Mouse (Mus musculus): ENCODE measurements at regions not wholly inside any gene's neighbourhood (a gene's known extent, or its start where the extent isn't known, plus 50 kb on each side); places are given as distances from the start of the nearest gene placed in this dataset.
"Not testable (repeated sequence)": the region's sequence is repeated elsewhere in the genome, so short reads cannot be mapped to it uniquely, and the experiment has no call there.

GRCm38 (mm10) chr12:64137997-64138396 lies 336.5 kb downstream of the Fscb start:
- no peak overlapping the region for H3K4me2 ChIP-seq (ENCODE audit: low read depth)
- no peaks in the 10 kb centered on the region for H3K9me3 ChIP-seq (ENCODE audit: control insufficient read depth, low read length)
- H3K4me1 ChIP-seq (ENCODE audit: control insufficient read depth, insufficient read depth, low read length): no peaks in the 10 kb centered on the region
- ATAC-seq (ENCODE audit: insufficient read depth, low FRiP score, low TSS enrichment) (no peak), DNase-seq (ENCODE audit: low spot score) (no peak)
- H3K4me3 ChIP-seq (ENCODE audit: low read depth, low read length): no peak overlapping the region
- H3K27ac ChIP-seq (ENCODE audit: low read depth, low read length): no peak overlapping the region
- no peak overlapping the region for H3K9ac ChIP-seq (ENCODE audit: low read length)
- H3K36me3 ChIP-seq (ENCODE audit: control insufficient read depth, insufficient read depth, low read length): no peaks in the 10 kb centered on the region
- no peaks in the 10 kb centered on the region for H3K27me3 ChIP-seq (ENCODE audit: control insufficient read depth, insufficient read depth, low read length)
- WGBS: 82% methylated on average over 1 of the region's 1 CpGs

GRCm38 (mm10) chr12:64116438-64116837 lies 358.1 kb downstream of the Fscb start:
- H3K4me3 ChIP-seq (ENCODE audit: low read depth, low read length): no peak overlapping the region
- no peaks in the 10 kb centered on the region for H3K36me3 ChIP-seq (ENCODE audit: control insufficient read depth, insufficient read depth, low read length)
- no peaks in the 10 kb centered on the region for H3K9me3 ChIP-seq (ENCODE audit: control insufficient read depth, low read length)
- no peaks in the 10 kb centered on the region for H3K27me3 ChIP-seq (ENCODE audit: control insufficient read depth, insufficient read depth, low read length)
- WGBS: 74% methylated on average over 4 of the region's 4 CpGs
- H3K9ac ChIP-seq (ENCODE audit: low read length): no peak overlapping the region
- no peak overlapping the region for H3K27ac ChIP-seq (ENCODE audit: low read depth, low read length)
- no peak overlapping the region for H3K4me2 ChIP-seq (ENCODE audit: low read depth)
- no peaks in the 10 kb centered on the region for H3K4me1 ChIP-seq (ENCODE audit: control insufficient read depth, insufficient read depth, low read length)
- ATAC-seq (ENCODE audit: insufficient read depth, low FRiP score, low TSS enrichment) (no peak), DNase-seq (ENCODE audit: low spot score) (no peak)

GRCm38 (mm10) chr12:64114476-64114875 lies 360.0 kb downstream of the Fscb start:
- Histone ChIP-seq H3K4me1 (ENCODE audit: control insufficient read depth, insufficient read depth, low read length) (no peaks in the 10 kb centered on the region), H3K27me3 (ENCODE audit: control insufficient read depth, insufficient read depth, low read length) (no peaks in the 10 kb centered on the region), H3K4me3 (ENCODE audit: low read depth, low read length) (no peak overlapping the region), H3K9me3 (ENCODE audit: control insufficient read depth, low read length) (no peaks in the 10 kb centered on the region), H3K27ac (ENCODE audit: low read depth, low read length) (no peak overlapping the region), H3K36me3 (ENCODE audit: control insufficient read depth, insufficient read depth, low read length) (no peaks in the 10 kb centered on the region), H3K4me2 (ENCODE audit: low read depth) (no peak overlapping the region), H3K9ac (ENCODE audit: low read length) (no peak overlapping the region)
- no peak for DNase-seq (ENCODE audit: low spot score)
- whole genome bisulfite sequencing: 86% methylated on average over 4 of the region's 4 CpGs
- ATAC-seq (ENCODE audit: insufficient read depth, low FRiP score, low TSS enrichment): no peak

- no peaks in the 10 kb centered on the region for H3K4me1 ChIP-seq (ENCODE audit: control insufficient read depth, insufficient read depth, low read length)
- no peak overlapping the region for H3K27ac ChIP-seq (ENCODE audit: low read depth, low read length)
- ATAC-seq (ENCODE audit: insufficient read depth, low FRiP score, low TSS enrichment) (no peak), DNase-seq (ENCODE audit: low spot score) (peak; percentile 15)
- no peak overlapping the region for H3K4me2 ChIP-seq (ENCODE audit: low read depth)
- 36% methylated on average over 2 of the region's 2 CpGs for WGBS
- no peak overlapping the region for H3K9ac ChIP-seq (ENCODE audit: low read length)
- no peaks in the 10 kb centered on the region for H3K27me3 ChIP-seq (ENCODE audit: control insufficient read depth, insufficient read depth, low read length)
- no peaks in the 10 kb centered on the region for H3K9me3 ChIP-seq (ENCODE audit: control insufficient read depth, low read length)
- H3K36me3 ChIP-seq (ENCODE audit: control insufficient read depth, insufficient read depth, low read length): no peaks in the 10 kb centered on the region
- H3K4me3 ChIP-seq (ENCODE audit: low read depth, low read length): no peak overlapping the region
Observed at GRCm38 (mm10) chr12:64104214-64104613, 370.3 kb downstream of the Fscb start.

- H3K4me3 ChIP-seq (ENCODE audit: low read depth, low read length): no peak overlapping the region
- WGBS: 66% methylated on average over 7 of the region's 7 CpGs
- no peak overlapping the region for H3K9ac ChIP-seq (ENCODE audit: low read length)
- ATAC-seq (ENCODE audit: insufficient read depth, low FRiP score, low TSS enrichment) (no peak), DNase-seq (ENCODE audit: low spot score) (no peak)
- no peaks in the 10 kb centered on the region for H3K4me1 ChIP-seq (ENCODE audit: control insufficient read depth, insufficient read depth, low read length)
- H3K9me3 ChIP-seq (ENCODE audit: control insufficient read depth, low read length): no peaks in the 10 kb centered on the region
- H3K36me3 ChIP-seq (ENCODE audit: control insufficient read depth, insufficient read depth, low read length): no peaks in the 10 kb centered on the region
- H3K27ac ChIP-seq (ENCODE audit: low read depth, low read length): no peak overlapping the region
- H3K4me2 ChIP-seq (ENCODE audit: low read depth): no peak overlapping the region
- no peaks in the 10 kb centered on the region for H3K27me3 ChIP-seq (ENCODE audit: control insufficient read depth, insufficient read depth, low read length)
Observed at GRCm38 (mm10) chr12:64076789-64077188, 397.7 kb downstream of the Fscb start.

GRCm38 (mm10) chr12:64045528-64045927 lies 429.0 kb downstream of the Fscb start:
- Histone ChIP-seq H3K36me3 (ENCODE audit: control insufficient read depth, insufficient read depth, low read length) (no peaks in the 10 kb centered on the region), H3K27ac (ENCODE audit: low read depth, low read length) (no peak overlapping the region), H3K9me3 (ENCODE audit: control insufficient read depth, low read length) (no peaks in the 10 kb centered on the region), H3K27me3 (ENCODE audit: control insufficient read depth, insufficient read depth, low read length) (no peaks in the 10 kb centered on the region), H3K9ac (ENCODE audit: low read length) (no peak overlapping the region), H3K4me3 (ENCODE audit: low read depth, low read length) (no peak overlapping the region), H3K4me2 (ENCODE audit: low read depth) (no peak overlapping the region), H3K4me1 (ENCODE audit: control insufficient read depth, insufficient read depth, low read length) (no peaks in the 10 kb centered on the region)
- 74% methylated on average over 2 of the region's 2 CpGs for WGBS
- DNase-seq (ENCODE audit: low spot score) (no peak), ATAC-seq (ENCODE audit: insufficient read depth, low FRiP score, low TSS enrichment) (no peak)

- not testable (repeated sequence) for H3K27ac ChIP-seq (ENCODE audit: low read depth, low read length); H3K9ac ChIP-seq (ENCODE audit: low read length); DNase-seq (ENCODE audit: low spot score); H3K4me3 ChIP-seq (ENCODE audit: low read depth, low read length); H3K4me2 ChIP-seq (ENCODE audit: low read depth); H3K4me1 ChIP-seq (ENCODE audit: control insufficient read depth, insufficient read depth, low read length); ATAC-seq (ENCODE audit: insufficient read depth, low FRiP score, low TSS enrichment); H3K36me3 ChIP-seq (ENCODE audit: control insufficient read depth, insufficient read depth, low read length); H3K27me3 ChIP-seq (ENCODE audit: control insufficient read depth, insufficient read depth, low read length); H3K9me3 ChIP-seq (ENCODE audit: control insufficient read depth, low read length)
- 91% methylated on average over 1 of the region's 1 CpGs for WGBS
Observed at GRCm38 (mm10) chr12:64008631-64009030, 465.9 kb downstream of the Fscb start.

All from neural tube, embryonic 11.5 days (tissue).